Mouse (Mus musculus): Measurements from ENCODE around the gene Iqck. TPM values are rescaled to one million over a fixed set of nuclear protein-coding genes. Genes with fewer than 3 reads are reported as not detected.

Gene Iqck
- total and polyA plus RNA-seq, 3 experiments: 0.39 to 0.68 (median 0.62) TPM

DNA sequence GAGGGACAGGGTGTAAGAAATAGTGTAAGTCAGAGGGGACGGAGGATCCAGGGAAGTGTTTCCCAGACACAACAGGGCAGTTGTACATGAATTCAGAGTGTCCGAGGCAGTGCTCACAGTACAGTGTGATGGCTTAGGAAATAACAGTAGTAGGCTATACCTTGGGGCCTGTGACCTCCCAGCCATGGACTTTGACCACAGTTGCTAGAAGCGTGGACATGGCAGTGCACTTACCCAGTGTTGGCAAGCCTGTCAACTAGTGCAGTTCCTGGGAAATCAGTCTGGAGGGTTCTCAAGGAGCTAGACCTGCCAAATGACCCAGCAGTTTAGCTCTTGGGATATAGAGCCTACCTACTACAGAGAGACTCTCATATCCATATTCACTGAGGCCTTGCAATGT, 39.3 kb upstream of the Iqck start:
- no peak overlapping the region for H3K9ac ChIP-seq (ENCODE audit: insufficient read depth, low read depth)
- dilution Hi-C loops (cut with MboI; ENCODE audit: extremely low pct_ligation_motif_present, extremely low pct_unique_long_range_greater_than_20kb, low sequenced_read_pairs): no loop called here
- H3K79me2 ChIP-seq (replicated peaks; ENCODE audit: control insufficient read depth, extremely low read depth, insufficient read depth, poor library complexity, severe bottlenecking): no peaks in the 10 kb centered on the region
- H3K4me3 ChIP-seq (replicated peaks in 1 of 3; ENCODE audit: low read depth in 2 of 3, low read length in 2 of 3, poor library complexity in 1 of 3): no peak overlapping the region
- H3K4me2 ChIP-seq (ENCODE audit: insufficient read depth, low read depth, poor library complexity, severe bottlenecking): no peak overlapping the region
- H3K9me3 ChIP-seq (replicated peaks; ENCODE audit: low read length): no peaks in the 10 kb centered on the region
- TF ChIP-seq MYC (IDR thresholded peaks at IDR 0.05; ENCODE audit: low read depth, low read length) (no peak), USF1 (IDR thresholded peaks at IDR 0.05; ENCODE audit: low read depth, low read length) (no peak), JUND (conservative IDR thresholded peaks at IDR 0.05; ENCODE audit: low read depth, low read length) (no peak), ZKSCAN1 (IDR thresholded peaks at IDR 0.05; ENCODE audit: borderline replicate concordance, low read depth, low read length) (no peak)
- H3K36me3 ChIP-seq (replicated peaks in 1 of 2; ENCODE audit: control insufficient read depth in 1 of 2, insufficient read depth in 1 of 2, low read length in 1 of 2): peaks cover 50 to 82% of the 10 kb centered on the region in 2 experiments
- H3K4me1 ChIP-seq (ENCODE audit: control insufficient read depth in 1 of 2, insufficient read depth in 2 of 2): no peaks in the 10 kb centered on the region
- H3K27me3 ChIP-seq (replicated peaks): no peaks in the 10 kb centered on the region
- in situ Hi-C loops (cut with MboI; ENCODE audit: low pct_ligation_motif_present, low pct_unique_long_range_greater_than_20kb, low sequenced_read_pairs): no loop called here
- H3K27ac ChIP-seq (ENCODE audit: insufficient read depth, low read depth): no peak overlapping the region
- DNase-seq (ENCODE audit: extremely low read depth): no peak

GRCm38 (mm10) chr7:118817741-118818140, 37.8 kb upstream of the Iqck start:
- no peaks in the 10 kb centered on the region for H3K79me2 ChIP-seq (replicated peaks; ENCODE audit: control insufficient read depth, extremely low read depth, insufficient read depth, poor library complexity, severe bottlenecking)
- H3K27me3 ChIP-seq (replicated peaks): no peaks in the 10 kb centered on the region
- H3K4me1 ChIP-seq (ENCODE audit: control insufficient read depth in 1 of 2, insufficient read depth in 2 of 2): no peaks in the 10 kb centered on the region
- H3K9ac ChIP-seq (ENCODE audit: insufficient read depth, low read depth): no peak overlapping the region
- H3K9me3 ChIP-seq (replicated peaks; ENCODE audit: low read length): no peaks in the 10 kb centered on the region
- dilution Hi-C loops (cut with MboI; ENCODE audit: extremely low pct_ligation_motif_present, extremely low pct_unique_long_range_greater_than_20kb, low sequenced_read_pairs) (no loop called here), in situ Hi-C loops (cut with MboI; ENCODE audit: low pct_ligation_motif_present, low pct_unique_long_range_greater_than_20kb, low sequenced_read_pairs) (no loop called here)
- no peak for DNase-seq (ENCODE audit: extremely low read depth)
- no peak overlapping the region for H3K27ac ChIP-seq (ENCODE audit: insufficient read depth, low read depth)
- H3K4me3 ChIP-seq (replicated peaks in 1 of 3; ENCODE audit: low read depth in 2 of 3, low read length in 2 of 3, poor library complexity in 1 of 3): no peak overlapping the region
- TF ChIP-seq POLR2AphosphoS2 (IDR thresholded peaks at IDR 0.05; ENCODE audit: low read depth, low read length): no peak
- no peak for TF ChIP-seq MYC (IDR thresholded peaks at IDR 0.05; ENCODE audit: low read depth, low read length)
- no peak for TF ChIP-seq MAZ (IDR thresholded peaks at IDR 0.05; ENCODE audit: low read depth, low read length)
- TF ChIP-seq TBP (conservative IDR thresholded peaks at IDR 0.05; ENCODE audit: low read depth, low read length): no peak
- TF ChIP-seq JUND (conservative IDR thresholded peaks at IDR 0.05; ENCODE audit: low read depth, low read length): no peak
- TF ChIP-seq SMC3 (IDR thresholded peaks at IDR 0.05; ENCODE audit: low read depth, low read length): no peak
- no peak for TF ChIP-seq ETS1 (conservative IDR thresholded peaks at IDR 0.05; ENCODE audit: low read depth, low read length)
- no peak for TF ChIP-seq MAFK (IDR thresholded peaks at IDR 0.05; ENCODE audit: insufficient replicate concordance, low read length)
- TF ChIP-seq CTCF (conservative IDR thresholded peaks at IDR 0.05 in 1 of 2, IDR thresholded peaks at IDR 0.05 in 1 of 2; ENCODE audit: low read depth in 2 of 2, low read length in 2 of 2): no peak
- no peak for TF ChIP-seq NRF1 (IDR thresholded peaks at IDR 0.05; ENCODE audit: low read depth, low read length)
- TF ChIP-seq GABPA (IDR thresholded peaks at IDR 0.05; ENCODE audit: insufficient replicate concordance, low read depth, low read length): no peak
- TF ChIP-seq E2F4 (IDR thresholded peaks at IDR 0.05; ENCODE audit: insufficient replicate concordance, low read depth, low read length): no peak
- no peak for TF ChIP-seq ZNF384 (IDR thresholded peaks at IDR 0.05; ENCODE audit: low read depth, low read length)
- TF ChIP-seq SIN3A (IDR thresholded peaks at IDR 0.05; ENCODE audit: low read length): no peak
- no peak overlapping the region for H3K4me2 ChIP-seq (ENCODE audit: insufficient read depth, low read depth, poor library complexity, severe bottlenecking)
- peaks cover 48 to 83% of the 10 kb centered on the region in 2 experiments for H3K36me3 ChIP-seq (replicated peaks in 1 of 2; ENCODE audit: control insufficient read depth in 1 of 2, insufficient read depth in 1 of 2, low read length in 1 of 2)
